Mouse (Mus musculus): ENCODE data around the gene Amotl1. TPM values are rescaled to one million over a fixed set of nuclear protein-coding genes. Genes with fewer than 3 reads are reported as not detected.

Amotl1 gene
- polyA plus RNA-seq, 1 experiment: 41.1 TPM

DNA sequence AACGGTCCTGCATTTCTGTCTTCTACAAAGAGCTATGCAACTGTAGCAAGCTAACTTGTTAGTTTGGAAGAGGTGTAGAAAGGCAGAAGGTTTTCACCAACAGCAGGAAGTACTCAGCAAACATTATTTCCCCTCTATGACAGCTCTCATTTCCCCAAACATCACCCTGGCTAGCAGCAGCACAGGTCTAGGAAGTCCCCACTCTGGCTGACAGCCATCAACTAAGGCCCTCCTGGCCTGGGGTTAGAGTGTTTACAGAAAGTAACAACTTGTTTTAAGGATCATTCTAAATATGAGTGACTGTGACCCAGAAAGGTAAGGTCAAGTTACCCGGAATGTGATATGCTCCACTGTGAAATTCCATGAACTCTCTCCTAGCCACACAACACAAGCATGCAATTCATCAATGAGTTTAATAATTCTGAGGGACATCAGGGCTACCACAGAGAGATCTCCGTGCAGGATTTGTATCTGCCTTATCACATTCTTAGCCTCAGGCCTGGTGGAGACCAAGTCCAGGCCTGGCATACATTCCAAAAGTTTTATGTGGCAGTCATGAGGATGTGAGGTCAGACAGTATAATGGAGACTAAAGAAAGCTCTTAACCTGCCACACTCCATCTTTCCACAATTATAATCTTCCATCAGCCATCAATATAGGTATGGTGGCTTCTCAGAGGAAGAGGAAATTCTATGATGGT is 123.7 kb downstream of the Amotl1 start:
- Histone ChIP-seq H3K4me1 (ENCODE audit: control insufficient read depth, insufficient read depth, insufficient read length, low read length) (no peaks in the 10 kb centered on the region), H3K27ac (replicated peaks; ENCODE audit: low read depth, low read length) (no peak overlapping the region), H3K4me3 (ENCODE audit: insufficient read depth, low read depth, low read length) (no peak overlapping the region)

DNA sequence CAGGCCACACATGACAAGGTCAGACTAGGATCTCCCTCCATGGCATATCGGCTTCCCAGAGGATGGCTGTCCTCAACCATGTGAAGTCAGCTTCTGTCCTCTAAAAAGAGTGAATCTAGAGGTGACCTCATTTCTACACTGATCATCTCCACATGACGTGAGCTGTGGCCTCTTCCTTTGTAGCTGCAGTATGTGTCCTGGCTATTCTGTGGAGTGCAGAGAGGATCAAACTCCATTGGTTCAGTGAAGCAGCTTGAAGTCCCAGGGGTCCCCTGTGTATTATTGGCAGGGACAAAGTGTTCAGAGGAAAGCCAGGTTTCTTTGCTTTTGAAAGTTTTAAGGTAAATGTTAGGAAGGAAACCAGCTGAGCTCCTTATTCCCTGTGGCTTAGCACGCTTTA is 126.8 kb downstream of the Amotl1 start:
- no peak overlapping the region for H3K27ac ChIP-seq (replicated peaks; ENCODE audit: low read depth, low read length)
- H3K4me1 ChIP-seq (ENCODE audit: control insufficient read depth, insufficient read depth, insufficient read length, low read length): no peaks in the 10 kb centered on the region
- H3K4me3 ChIP-seq (ENCODE audit: insufficient read depth, low read depth, low read length): no peak overlapping the region

DNA sequence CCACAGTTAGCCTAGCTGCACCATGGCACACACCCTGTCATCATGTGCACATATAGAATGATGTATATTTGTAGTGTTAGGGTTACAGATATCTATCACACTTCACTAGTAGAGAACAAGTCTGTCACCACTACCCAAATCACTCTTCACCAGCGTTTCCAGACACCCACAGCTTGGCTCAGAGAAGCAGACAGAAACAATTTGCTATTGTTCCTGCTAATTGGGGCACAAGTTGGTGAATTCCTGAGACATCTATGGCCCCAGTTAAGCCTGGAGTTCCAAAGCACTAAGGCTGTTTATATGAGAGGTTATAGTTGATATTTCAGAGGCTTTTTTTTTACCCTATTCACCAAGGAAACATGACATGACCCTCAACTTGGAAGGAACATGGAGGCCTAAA is 127.6 kb downstream of the Amotl1 start:
- no peak overlapping the region for H3K27ac ChIP-seq (replicated peaks; ENCODE audit: low read depth, low read length)
- H3K4me1 ChIP-seq (ENCODE audit: control insufficient read depth, insufficient read depth, insufficient read length, low read length): no peaks in the 10 kb centered on the region
- H3K4me3 ChIP-seq (ENCODE audit: insufficient read depth, low read depth, low read length): no peak overlapping the region

DNA sequence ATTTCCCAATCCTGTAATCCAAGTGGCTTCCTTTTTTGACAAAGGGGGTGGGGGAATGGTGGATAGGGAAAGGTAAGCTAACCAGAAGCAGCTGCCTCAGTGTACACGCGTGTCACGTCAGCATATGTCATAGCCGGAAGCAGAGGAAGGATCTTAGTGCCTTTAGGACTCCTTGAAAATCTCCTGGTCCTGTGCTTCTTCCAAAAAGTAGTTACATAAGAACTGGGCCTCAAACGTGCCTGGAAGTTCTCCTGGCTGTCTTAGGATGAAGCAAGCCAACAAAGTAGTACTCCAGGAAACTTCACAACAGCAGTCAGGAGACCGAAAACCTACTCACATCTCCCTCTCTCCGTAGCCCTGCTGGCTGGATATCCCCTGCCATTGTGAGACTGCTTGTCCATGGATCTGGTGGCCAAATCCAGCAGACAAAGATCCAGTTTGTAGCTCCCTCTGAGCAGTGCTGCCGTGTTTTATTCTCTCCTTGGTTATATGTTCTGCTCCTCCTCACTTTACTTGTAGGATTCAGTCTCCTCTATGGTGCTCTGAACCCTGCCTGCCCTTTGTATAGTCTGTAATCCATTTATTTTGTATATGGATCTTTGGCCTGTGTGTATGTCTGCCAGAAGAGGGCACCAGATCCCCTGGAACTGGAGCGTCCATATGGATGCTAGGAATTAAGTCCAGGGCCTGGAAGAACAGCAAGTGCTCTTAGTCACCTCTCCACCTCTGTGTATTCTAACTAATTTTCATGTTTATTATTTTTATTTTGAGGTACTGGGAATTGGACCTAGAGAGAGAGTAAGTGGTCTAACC is 132.0 kb downstream of the Amotl1 start:
- Histone ChIP-seq H3K27ac (replicated peaks; ENCODE audit: low read depth, low read length) (no peak overlapping the region), H3K4me1 (ENCODE audit: control insufficient read depth, insufficient read depth, insufficient read length, low read length) (no peaks in the 10 kb centered on the region), H3K4me3 (ENCODE audit: insufficient read depth, low read depth, low read length) (no peak overlapping the region)

DNA sequence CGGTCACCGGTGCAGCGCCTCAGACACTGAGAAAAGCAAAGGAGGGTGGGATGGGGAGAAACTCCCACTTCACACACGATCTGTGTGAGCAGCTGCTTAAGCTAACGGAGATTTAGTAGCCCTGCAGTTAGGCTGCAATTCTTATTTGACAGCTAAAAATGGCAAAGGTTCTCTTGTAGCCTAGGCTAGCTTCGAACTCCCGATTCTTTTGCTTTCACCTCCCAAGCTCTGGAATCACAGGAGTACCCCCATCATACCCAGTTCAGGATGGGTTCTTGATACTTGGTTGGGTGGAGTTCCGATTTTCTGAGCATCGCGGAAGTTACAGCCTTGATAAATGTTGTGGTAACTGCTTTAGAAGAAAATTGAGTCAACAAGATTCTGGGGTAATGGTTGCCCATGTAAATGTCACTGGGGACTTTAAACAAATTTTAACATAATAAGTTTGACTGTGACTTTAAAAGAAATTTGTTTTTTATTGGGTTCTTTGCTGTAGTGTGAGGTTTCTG is 143.9 kb downstream of the Amotl1 start:
- H3K27ac ChIP-seq (replicated peaks; ENCODE audit: low read depth, low read length): peak overlapping the region; percentile 50
- peak overlapping the region; percentile 94 for H3K4me3 ChIP-seq (ENCODE audit: insufficient read depth, low read depth, low read length)
- no peaks in the 10 kb centered on the region for H3K4me1 ChIP-seq (ENCODE audit: control insufficient read depth, insufficient read depth, insufficient read length, low read length)

DNA sequence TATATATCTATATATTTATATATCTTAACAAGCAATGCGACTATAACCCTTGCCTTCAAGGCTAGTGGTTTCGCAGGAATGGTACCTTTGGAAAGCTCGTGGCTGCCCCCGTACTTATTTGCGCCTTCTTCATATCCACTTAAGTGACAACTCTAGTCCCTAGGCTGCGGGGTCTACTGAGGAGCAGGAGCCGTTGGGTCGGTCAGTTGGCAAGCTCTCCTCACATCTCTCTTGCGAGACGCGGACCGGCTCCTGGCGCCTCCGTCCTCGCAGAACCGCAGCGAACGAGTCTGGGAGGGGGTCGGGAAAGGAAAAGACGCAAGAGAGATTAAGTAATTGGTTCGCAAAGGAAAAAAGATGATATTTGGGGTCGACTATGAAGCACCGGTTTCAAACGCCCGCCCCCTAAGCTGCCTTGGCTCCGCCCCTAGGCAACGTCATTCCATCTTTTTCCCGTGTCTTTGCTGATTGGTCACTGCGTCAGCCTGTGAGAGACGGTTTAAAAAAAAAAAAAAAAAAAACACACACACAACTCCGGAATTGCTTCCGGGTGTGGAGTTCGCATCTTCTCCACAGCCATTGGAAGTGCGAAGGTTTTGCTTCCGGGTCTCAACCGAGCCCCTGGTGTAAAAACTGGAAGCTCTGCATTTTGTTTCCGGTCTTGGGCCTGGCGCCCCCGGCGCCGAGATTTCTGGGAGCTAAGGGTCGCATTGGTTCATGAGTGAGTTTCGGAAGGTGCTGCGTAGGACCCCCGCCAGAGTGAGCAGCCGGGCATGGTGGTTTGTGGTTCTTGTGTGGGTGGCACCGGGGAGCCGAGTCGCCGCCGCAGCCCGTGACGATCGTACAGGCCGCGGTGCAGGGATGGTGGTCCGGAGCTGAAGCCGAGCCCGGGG is 144.6 kb downstream of the Amotl1 start, which contains the start of the genes Kdm4d and Cwc15:
TSS of gene Kdm4d (minus strand) at position 460 of the 893 bp plus-strand sequence.
TSS of gene Cwc15 (plus strand) at position 595 of the 893 bp plus-strand sequence.
- peak within 1 kb of the TSS; percentile 95 for H3K4me3 ChIP-seq (ENCODE audit: insufficient read depth, low read depth, low read length)
- H3K4me1 ChIP-seq (ENCODE audit: control insufficient read depth, insufficient read depth, insufficient read length, low read length): no peaks in the 10 kb centered on the region
- peak within 1 kb of the TSS; percentile 53 for H3K27ac ChIP-seq (replicated peaks; ENCODE audit: low read depth, low read length)

DNA sequence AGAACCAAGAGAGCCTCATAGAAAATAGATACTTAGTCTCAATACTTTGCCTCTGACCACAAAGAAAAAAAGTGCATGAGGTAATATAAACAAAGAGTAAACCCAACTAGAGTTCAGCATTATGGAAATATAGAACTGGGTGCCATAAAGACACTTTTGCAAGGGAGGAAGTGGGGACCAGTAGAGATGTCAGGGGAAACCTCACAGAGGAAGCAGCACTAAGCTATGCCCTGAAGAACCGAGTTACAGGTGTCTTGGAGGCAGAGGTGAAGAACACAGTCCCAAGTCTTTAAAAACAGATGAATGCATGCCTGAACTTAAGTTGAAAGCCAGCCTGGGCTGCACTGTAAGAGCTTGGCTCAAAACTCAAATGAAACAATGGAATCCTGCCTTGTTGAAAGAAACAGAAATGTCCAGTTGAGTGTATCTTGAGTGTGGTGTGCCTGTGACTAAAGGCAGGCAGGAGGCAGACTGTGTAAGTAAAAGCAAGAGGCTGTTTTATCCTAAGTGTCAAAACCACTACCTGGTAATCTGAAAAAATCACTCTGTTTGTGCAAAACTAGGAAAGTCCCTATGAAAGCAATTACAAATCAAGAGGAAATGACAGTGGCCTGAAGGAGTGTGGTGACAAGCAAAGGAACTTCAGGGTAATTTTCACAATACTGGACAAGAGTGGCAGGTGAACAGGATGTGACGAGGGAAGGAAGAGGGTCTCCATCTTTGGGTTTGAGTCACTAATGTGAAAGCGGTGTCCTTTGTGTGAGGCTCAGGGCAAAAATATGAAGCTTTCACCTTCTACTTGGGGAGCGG is 145.8 kb downstream of the Amotl1 start:
- no peak overlapping the region for H3K4me3 ChIP-seq (ENCODE audit: insufficient read depth, low read depth, low read length)
- H3K4me1 ChIP-seq (ENCODE audit: control insufficient read depth, insufficient read depth, insufficient read length, low read length): no peaks in the 10 kb centered on the region
- H3K27ac ChIP-seq (replicated peaks; ENCODE audit: low read depth, low read length): no peak overlapping the region

Other genes starting within 250 kb of the Amotl1 start
- not detected in 2 replicates for gene Kdm4d, start 144.6 kb downstream of the Amotl1 start, polyA plus RNA-seq (2012; ENCODE audit: insufficient read depth, insufficient read length, missing spikeins)
- 146 and 164 TPM in 2 replicates for gene Cwc15, start 144.4 kb downstream of the Amotl1 start, polyA plus RNA-seq (2012; ENCODE audit: insufficient read depth, insufficient read length, missing spikeins)
- gene Piwil4, start 95.7 kb upstream of the Amotl1 start, polyA plus RNA-seq (2012; ENCODE audit: insufficient read depth, insufficient read length, missing spikeins): not detected in 2 replicates
- 0.46 and 0.91 TPM in 2 replicates for gene Fut4, start 107.3 kb upstream of the Amotl1 start, polyA plus RNA-seq (2012; ENCODE audit: insufficient read depth, insufficient read length, missing spikeins)
- not detected in 2 replicates for gene 1700012B09Rik, start 126.0 kb upstream of the Amotl1 start, polyA plus RNA-seq (2012; ENCODE audit: insufficient read depth, insufficient read length, missing spikeins)
- 8.2 and 15.4 TPM in 2 replicates for gene Mre11a, start 139.6 kb upstream of the Amotl1 start, polyA plus RNA-seq (2012; ENCODE audit: insufficient read depth, insufficient read length, missing spikeins)
- 8.8 and 9.1 TPM in 2 replicates for gene Ankrd49, start 139.8 kb upstream of the Amotl1 start, polyA plus RNA-seq (2012; ENCODE audit: insufficient read depth, insufficient read length, missing spikeins)
- not detected in 2 replicates for gene Gpr83, start 215.2 kb upstream of the Amotl1 start, polyA plus RNA-seq (2012; ENCODE audit: insufficient read depth, insufficient read length, missing spikeins)

Measured in brown adipose tissue, adult 24 weeks (tissue).